Mouse (Mus musculus) brain, embryonic 14.5 days (tissue): ENCODE data around the gene Ccdc93.

Source experiments
- CTCF ChIP-seq: fragments of 200-500 bp; IDR thresholded peaks from 2 replicates; pipeline ENCODE4 v1.5.1; 2012; ENCODE audit warnings: inconsistent platforms, mild to moderate bottlenecking, moderate library complexity, borderline replicate concordance; ENCODE audit not compliant: insufficient read depth, insufficient read length; ENCODE audit errors: extremely low read depth
- POLR2A ChIP-seq: fragments of 200-500 bp; IDR thresholded peaks from 2 replicates; pipeline ENCODE4 v1.6.1; 2012; ENCODE audit warnings: mild to moderate bottlenecking, inconsistent platforms, borderline replicate concordance; ENCODE audit not compliant: poor library complexity, insufficient read depth, insufficient read length, severe bottlenecking; ENCODE audit errors: extremely low read depth

DNA sequence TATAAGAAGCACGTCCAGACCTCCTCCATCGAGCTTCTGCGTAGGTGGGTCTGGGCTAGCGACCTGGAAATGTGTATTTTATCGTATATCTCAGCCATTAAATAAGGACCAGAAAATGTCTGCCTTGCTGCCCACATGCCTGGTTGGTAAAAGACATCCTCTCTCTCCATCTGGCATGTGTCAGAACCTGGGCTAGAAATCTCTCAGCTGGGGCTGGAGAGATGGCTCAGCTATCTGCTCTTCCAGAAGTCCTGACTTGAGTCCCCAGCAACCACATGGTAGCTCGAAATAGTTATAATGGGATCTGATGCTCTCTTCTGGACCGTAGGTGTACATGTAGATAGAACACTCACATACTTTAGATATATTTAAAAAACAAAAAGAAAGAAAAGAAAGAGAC lies 5.1 kb downstream of the Ccdc93 start:
- TF ChIP-seq CTCF (no peak), POLR2A (no peak)
